Mouse (Mus musculus): ENCODE data around the gene Igfbp5.
A peak's percentile ranks its signal among the peaks of the same experiment; 100 is the strongest.

The Igfbp5 gene

GRCm38 (mm10) chr1:72874287-72875211 is at the start of gene Igfbp5:
Igfbp5 (minus strand) TSS chr1:72874884.
- no peak for DNase-seq

- no peak for DNase-seq
Measured at GRCm38 (mm10) chr1:72914815-72915214, 40.1 kb upstream of the Igfbp5 start.

GRCm38 (mm10) chr1:72913073-72913472 is 38.4 kb upstream of the Igfbp5 start:
- DNase-seq: no peak

DNA sequence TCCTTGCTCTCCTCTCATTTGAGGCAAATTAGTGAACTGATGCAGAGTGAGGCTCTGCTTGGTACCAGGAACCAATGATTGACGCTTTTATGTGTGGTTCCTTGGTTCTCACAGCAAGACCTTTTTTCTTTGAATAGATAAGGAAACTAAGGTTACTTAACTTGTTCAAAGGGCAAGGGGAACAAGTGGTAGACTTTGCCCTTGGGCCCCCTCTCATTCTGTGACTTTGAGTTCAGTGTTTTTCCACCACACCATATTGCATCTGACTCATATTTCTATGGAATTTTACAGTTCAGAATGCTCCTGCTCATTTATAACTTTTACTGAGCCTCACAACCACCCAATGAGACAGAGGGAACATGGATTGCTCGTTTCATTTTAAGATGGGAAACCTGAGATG is 21.1 kb upstream of the Igfbp5 start:
- no peak for DNase-seq

GRCm38 (mm10) chr1:72887910-72888309 is 13.2 kb upstream of the Igfbp5 start:
- no peak for DNase-seq

DNA sequence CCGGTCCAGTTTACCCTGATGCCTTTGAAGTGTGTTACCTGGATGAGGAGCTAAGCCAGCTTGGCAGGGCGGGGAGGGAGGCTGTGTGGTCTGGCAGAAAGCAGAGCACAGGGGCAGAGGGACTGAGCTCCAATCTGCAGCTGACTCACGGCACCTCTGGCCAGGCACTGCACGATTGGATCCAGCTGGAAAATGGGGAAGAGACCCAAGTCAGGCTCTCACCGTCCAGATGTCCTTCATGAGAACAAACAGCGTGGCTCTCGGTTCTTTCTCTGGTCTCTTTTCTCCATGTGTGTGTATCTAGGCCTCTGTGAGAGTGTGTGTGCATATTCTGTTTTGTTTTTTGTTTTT is 11.1 kb upstream of the Igfbp5 start:
- no peak for DNase-seq

DNA sequence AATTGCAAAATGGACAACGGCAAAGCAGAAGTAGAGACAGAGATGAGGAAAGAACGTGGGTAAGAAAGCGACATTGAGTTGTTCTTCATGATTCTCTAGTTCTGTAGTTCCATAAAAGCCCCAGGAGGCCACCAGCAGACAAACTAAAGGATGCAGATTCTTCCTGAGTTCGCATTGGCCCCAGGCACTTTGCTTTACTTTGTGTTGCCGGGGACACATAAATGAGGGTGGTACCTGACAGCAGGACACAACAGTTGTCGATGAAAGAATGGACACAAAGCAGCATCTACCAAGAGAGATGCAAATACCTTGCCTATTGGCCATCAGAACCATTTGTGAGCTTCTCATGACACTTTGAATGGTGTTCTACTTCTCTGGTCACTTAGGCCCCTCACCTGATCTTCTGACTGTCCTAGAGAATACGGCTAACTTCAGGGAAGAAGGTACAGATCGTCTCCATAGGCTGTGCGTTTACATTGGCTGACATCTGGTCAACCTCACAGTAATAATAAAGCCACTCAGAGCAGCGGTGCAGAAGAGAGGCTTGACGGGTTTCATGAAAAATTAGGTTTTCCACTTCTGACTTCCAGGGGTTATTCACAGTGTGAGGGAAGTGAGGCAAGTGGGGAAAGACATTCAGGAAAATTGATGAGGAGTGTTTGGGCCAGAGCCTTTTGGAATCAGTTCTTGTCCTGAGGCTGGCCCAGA is 10.6 kb upstream of the Igfbp5 start:
- DNase-seq: no peak

- no peak for DNase-seq
Measured at GRCm38 (mm10) chr1:72879319-72879634, 4.6 kb upstream of the Igfbp5 start.

- DNase-seq: no peak
Measured at GRCm38 (mm10) chr1:72878473-72879318, 4.0 kb upstream of the Igfbp5 start.

- no peak for DNase-seq
Measured at GRCm38 (mm10) chr1:72877892-72878291, 3.2 kb upstream of the Igfbp5 start.

GRCm38 (mm10) chr1:72876111-72876510 is 1.4 kb upstream of the Igfbp5 start:
- no peak for DNase-seq

- DNase-seq: no peak
Measured at GRCm38 (mm10) chr1:72875708-72876107, 1.0 kb upstream of the Igfbp5 start.

DNA sequence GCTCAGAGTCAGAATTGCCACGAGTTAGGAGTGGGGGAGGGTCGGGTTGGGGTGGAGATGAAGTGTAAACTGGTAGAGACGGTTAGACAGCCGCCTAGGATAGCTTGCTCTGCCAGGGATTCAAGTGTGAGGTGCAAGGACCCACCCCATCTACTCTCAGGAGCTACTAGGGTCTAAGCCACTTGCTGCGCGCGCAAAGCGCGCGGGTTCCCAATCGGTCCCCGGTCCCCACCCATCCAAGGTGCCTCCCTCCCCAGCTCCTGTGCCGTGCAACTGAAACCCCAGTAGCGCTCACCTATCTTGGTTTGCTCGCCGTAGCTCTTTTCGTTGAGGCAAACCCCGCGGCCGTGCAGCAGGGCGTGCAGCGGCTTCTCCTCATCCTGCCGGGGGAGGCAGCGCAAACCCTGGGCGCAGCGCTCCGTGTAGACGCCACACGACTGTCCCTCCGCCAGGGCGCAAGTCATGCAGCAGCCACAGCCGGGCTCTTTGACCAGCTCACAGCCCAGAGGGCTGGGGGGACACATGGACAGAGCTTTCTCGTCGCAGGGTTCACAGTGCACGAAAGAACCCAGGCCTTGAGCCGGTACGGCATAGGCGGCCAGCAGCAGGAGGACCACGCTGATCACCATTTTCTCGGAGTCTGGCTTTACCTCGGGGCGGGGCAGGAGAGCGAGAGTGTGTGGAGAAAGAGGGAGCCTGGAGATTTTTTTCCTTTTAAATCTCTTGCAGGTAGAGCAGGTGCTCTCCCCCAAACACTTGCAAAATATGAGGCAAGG is 985 bp downstream of the Igfbp5 start:
- DNase-seq: no peak

DNA sequence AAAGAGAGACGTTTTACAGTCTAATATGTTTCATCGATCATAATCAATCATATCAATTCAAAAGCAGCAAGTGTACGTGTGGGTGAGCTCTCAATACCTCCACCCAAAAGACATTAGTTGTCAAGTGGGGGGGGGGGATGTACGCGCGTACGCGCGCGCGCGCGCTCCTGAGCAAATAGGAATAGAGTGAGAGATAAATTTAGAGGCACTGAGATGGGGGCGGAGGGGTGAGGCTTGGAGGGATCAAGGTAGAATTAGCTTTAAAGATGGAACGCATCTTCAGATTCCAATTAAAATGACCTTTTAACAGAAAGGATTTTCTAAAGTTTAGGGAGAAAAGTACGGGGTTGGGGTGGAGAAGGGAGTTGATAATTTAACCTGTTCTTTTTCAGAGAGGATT is 1.6 kb downstream of the Igfbp5 start:
- no peak for DNase-seq

GRCm38 (mm10) chr1:72872521-72872920 is 2.2 kb downstream of the Igfbp5 start:
- peak; percentile 15 to 22 for DNase-seq

GRCm38 (mm10) chr1:72871697-72872411 is 2.8 kb downstream of the Igfbp5 start:
- DNase-seq: no peak

DNA sequence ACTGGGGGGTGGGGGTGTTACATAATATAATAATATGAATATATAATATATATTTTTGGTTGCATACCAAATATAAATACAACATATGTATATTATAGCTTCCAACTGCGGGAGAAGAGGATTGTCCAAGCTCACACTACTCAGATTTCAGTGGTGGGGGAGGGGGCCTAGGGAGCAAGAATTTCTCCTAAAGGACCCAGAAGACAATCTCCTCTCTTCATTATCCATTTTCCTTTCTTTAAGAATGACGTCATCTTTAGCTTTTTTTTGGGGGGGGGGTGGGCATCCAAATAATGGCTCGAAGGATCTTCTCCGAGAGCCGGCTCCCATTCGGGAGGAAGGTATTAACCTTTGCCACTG is 3.4 kb downstream of the Igfbp5 start:
- no peak for DNase-seq

GRCm38 (mm10) chr1:72870615-72871336 is 3.9 kb downstream of the Igfbp5 start:
- DNase-seq: no peak

GRCm38 (mm10) chr1:72869681-72870614 is 4.7 kb downstream of the Igfbp5 start:
- DNase-seq: peak; percentile 32 to 50

DNA sequence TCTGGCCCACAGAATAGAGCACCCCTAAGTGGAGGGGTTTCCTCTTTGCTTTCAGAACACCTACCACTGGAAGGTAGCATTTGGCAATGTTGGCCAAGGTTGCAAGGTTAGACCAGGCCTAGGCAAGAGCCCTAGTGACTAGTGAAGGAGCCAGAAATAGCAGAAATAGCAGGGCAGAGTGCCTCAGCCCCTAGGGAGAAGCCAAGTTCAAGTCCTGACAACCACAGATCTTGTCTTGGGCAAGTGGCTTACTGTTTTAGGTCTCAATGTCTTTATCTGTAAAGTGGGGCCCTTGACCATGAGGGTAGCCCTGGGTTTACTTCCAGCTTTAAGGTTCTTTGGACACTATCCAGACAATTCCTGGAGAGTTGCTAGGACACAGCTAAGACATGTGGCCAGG is 5.4 kb downstream of the Igfbp5 start:
- no peak for DNase-seq
